Mouse (Mus musculus): ENCODE results near the gene Ccdc60.

- no peak for TF ChIP-seq CHD2 (IDR thresholded peaks at IDR 0.05; ENCODE audit: low read depth, low read length)
- TF ChIP-seq HCFC1 (IDR thresholded peaks at IDR 0.05; ENCODE audit: borderline replicate concordance, insufficient read depth, low read length), result no peak
Observed at GRCm38 (mm10) chr5:116166965-116167364, 121.8 kb downstream of the Ccdc60 start.
